Mouse (Mus musculus) CH12.LX (cell line): ENCODE results near the gene Clec11a.
A peak's percentile ranks its signal among the peaks of the same experiment; 100 is the strongest.

Experiments
- CHD2 ChIP-seq: IDR thresholded peaks from 2 replicates; pipeline ENCODE4 v1.6.1; 2011; ENCODE audit warnings: low read length, improper control_type of control experiment
- CTCF ChIP-seq, 2 experiments: IDR thresholded peaks in 1 of 2; conservative IDR thresholded peaks in 1 of 2; 2 replicates each; pipeline ENCODE4 v1.5.1; 2011 to 2012; ENCODE audit warnings: low read depth in 2 of 2, low read length in 2 of 2, improper control_type of control experiment in 1 of 2, inconsistent platforms in 1 of 2, mild to moderate bottlenecking in 1 of 2, moderate library complexity in 1 of 2
- E2F4 ChIP-seq: IDR thresholded peaks from 2 replicates; pipeline ENCODE4 v1.6.1; 2011; ENCODE audit warnings: low read depth, low read length, improper control_type of control experiment; ENCODE audit not compliant: insufficient replicate concordance
- EP300 ChIP-seq: IDR thresholded peaks from 2 replicates; pipeline ENCODE4 v1.6.1; 2011; ENCODE audit warnings: low read length, improper control_type of control experiment
- JUN ChIP-seq: IDR thresholded peaks from 2 replicates; pipeline ENCODE4 v1.6.1; 2011; ENCODE audit warnings: low read depth, mild to moderate bottlenecking, low read length, improper control_type of control experiment, moderate library complexity; ENCODE audit not compliant: insufficient read depth
- MAX ChIP-seq: IDR thresholded peaks from 2 replicates; pipeline ENCODE4 v1.6.1; 2011; ENCODE audit warnings: low read length, improper control_type of control experiment
- MEF2A ChIP-seq: IDR thresholded peaks from 2 replicates; pipeline ENCODE4 v1.6.1; 2014; ENCODE audit warnings: low read depth, mild to moderate bottlenecking, inconsistent platforms, low read length, improper control_type of control experiment, borderline replicate concordance
- MYC ChIP-seq: IDR thresholded peaks from 2 replicates; pipeline ENCODE4 v1.6.1; 2011; ENCODE audit warnings: low read depth, mild to moderate bottlenecking, improper control_type of control experiment, low read length
- NELFE ChIP-seq: IDR thresholded peaks from 2 replicates; pipeline ENCODE4 v1.6.1; 2011; ENCODE audit warnings: low read depth, low read length, improper control_type of control experiment
- POLR2A ChIP-seq: IDR thresholded peaks from 2 replicates; pipeline ENCODE4 v1.6.1; 2011; ENCODE audit warnings: low read depth, mild to moderate bottlenecking, improper control_type of control experiment, low read length
- UBTF ChIP-seq: IDR thresholded peaks from 2 replicates; pipeline ENCODE4 v1.6.1; 2012; ENCODE audit warnings: low read depth, mild to moderate bottlenecking, inconsistent platforms, low read length, improper control_type of control experiment, moderate library complexity
- ZNF384 ChIP-seq: IDR thresholded peaks from 2 replicates; pipeline ENCODE4 v1.6.1; 2012; ENCODE audit warnings: low read depth, low read length, improper control_type of control experiment, inconsistent platforms

- no peak for TF ChIP-seq POLR2A
- TF ChIP-seq E2F4: no peak
- TF ChIP-seq CTCF (conservative IDR thresholded peaks at IDR 0.05 in 1 of 2, IDR thresholded peaks at IDR 0.05 in 1 of 2; ENCODE audit: low read depth in 2 of 2, low read length in 2 of 2): no peak
- no peak for TF ChIP-seq NELFE
- TF ChIP-seq UBTF: peak; percentile 74; the same call in 1 of the 2 replicates
- TF ChIP-seq JUN: no peak
- TF ChIP-seq CHD2: no peak
- no peak for TF ChIP-seq MYC
- no peak for TF ChIP-seq MAX
- no peak for TF ChIP-seq ZNF384
- no peak for TF ChIP-seq EP300
- TF ChIP-seq MEF2A: no peak; the same call in 1 of the 2 replicates
These were observed 2.3 kb downstream of the Clec11a start for GRCm38 (mm10) chr7:44304463-44304774.
